Mouse (Mus musculus) embryonic facial prominence, embryonic 10.5 days (tissue): ENCODE data around the gene Spryd4. TPM values are rescaled to one million over a fixed set of nuclear protein-coding genes. Genes with fewer than 3 reads are reported as not detected.
"Not testable (repeated sequence)": the region's sequence is repeated elsewhere in the genome, so short reads cannot be mapped to it uniquely, and the experiment has no call there.

ENCODE experiments used
- DNase-seq: peaks from one replicate; pipeline ENCODE4 v3.0.0-alpha.2; 2017; ENCODE audit warnings: low spot score
- H3K27ac ChIP-seq: fragments of 300-500 bp; sonication (generic); replicated peaks from 2 replicates; pipeline ENCODE4 v1.5.1; 2016; ENCODE audit warnings: mild to moderate bottlenecking
- H3K27me3 ChIP-seq: fragments of 300-500 bp; sonication (generic); replicated peaks from 2 replicates; pipeline ENCODE4 v1.6.1; 2016; ENCODE audit warnings: low read depth, mild to moderate bottlenecking; ENCODE audit not compliant: poor library complexity, severe bottlenecking
- H3K36me3 ChIP-seq: fragments of 300-500 bp; sonication (generic); replicated peaks from 2 replicates; pipeline ENCODE4 v1.6.1; 2016; ENCODE audit warnings: mild to moderate bottlenecking, moderate library complexity
- H3K4me1 ChIP-seq: fragments of 300-500 bp; sonication (generic); 2 replicates; pipeline ENCODE4 v1.6.1; 2016
- H3K4me3 ChIP-seq: fragments of 300-500 bp; sonication (generic); 2 replicates; pipeline ENCODE4 v1.5.1; 2016; ENCODE audit warnings: mild to moderate bottlenecking, moderate library complexity
- H3K9me3 ChIP-seq: fragments of 300-500 bp; sonication (generic); 2 replicates; pipeline ENCODE4 v1.6.1; 2016; ENCODE audit warnings: mild to moderate bottlenecking
- WGBS: fragments of 180-500 bp; shearing (Covaris S2); methylation state at CpG from one replicate; pipeline ENCODE4 v1.1.7; 2016; 5-methylcytosine and 5-hydroxymethylcytosine counted together
- polyA plus RNA-seq: library from polyadenylated mRNA; unstranded; fragments of >200 nt; fragmentation: Nextera tagmentation; extraction: Ambion mirVana; gene quantifications from 2 replicates; pipeline ENCODE4 v1.2.1, GENCODE M21; 2016

Spryd4 gene
- polyA plus RNA-seq, 1 experiment from 2014 or later = 31.8 TPM

DNA sequence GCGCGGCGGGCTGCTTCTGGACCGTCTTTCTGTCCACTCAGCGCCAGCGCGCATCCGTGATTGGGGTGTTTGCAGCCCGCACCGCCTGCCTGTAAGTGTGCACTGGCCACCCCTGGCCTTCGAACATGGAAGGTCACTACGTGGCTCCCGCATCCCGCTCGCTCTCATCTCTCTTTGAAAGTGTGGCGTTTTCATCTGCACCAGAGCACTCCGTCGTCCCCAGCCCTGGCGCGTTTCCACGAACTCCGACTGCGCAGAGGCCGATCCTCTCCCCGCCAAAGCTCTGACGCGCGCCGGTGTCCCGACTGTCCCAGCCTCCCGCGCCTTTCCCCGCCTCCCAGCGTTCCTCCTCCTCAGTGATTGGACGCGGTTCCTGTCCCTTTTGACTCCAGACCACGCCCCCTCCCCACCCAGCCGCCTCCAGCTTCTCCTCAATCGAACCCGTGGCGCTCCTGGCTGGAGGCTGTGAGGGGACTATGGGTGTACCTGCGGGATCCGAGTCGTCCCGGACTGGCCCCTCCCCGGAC is 17.5 kb downstream of the Spryd4 start, which contains the start of gene Gls2:
Gene Gls2, plus strand, starts transcription at position 434 of the 527 bp plus-strand sequence.
- H3K27ac ChIP-seq = peak within 1 kb of the TSS; percentile 82
- peak; percentile 99 for DNase-seq
- H3K27me3 ChIP-seq = peaks cover 42% of the 10 kb centered on the region
- H3K4me1 ChIP-seq = peaks cover 16% of the 10 kb centered on the region
- H3K36me3 ChIP-seq = no peaks in the 10 kb centered on the region
- under 1% methylated on average over 46 of the region's 46 CpGs for WGBS
- no peaks in the 10 kb centered on the region for H3K9me3 ChIP-seq
- peak within 1 kb of the TSS; percentile 82 for H3K4me3 ChIP-seq

DNA sequence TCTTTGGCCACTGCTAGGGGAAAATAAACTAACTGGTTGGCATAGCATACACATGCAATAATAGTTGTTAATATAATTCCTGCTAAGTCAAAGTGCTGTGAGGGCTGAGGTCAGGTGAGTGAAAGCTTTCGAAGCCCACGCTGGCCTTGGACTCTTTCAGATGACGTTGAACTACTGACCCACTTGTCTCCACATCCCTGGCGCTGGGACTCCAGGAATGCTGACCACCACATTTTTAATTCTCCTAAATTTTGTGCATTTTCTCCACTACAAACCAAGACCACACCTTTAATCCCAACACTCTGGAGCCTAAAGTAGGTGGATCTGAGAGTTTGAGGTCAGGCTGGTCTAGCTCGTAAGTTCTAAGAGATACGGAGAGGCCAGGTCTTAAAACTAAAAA is 18.5 kb downstream of the Spryd4 start:
- no peak for DNase-seq
- 90% methylated on average over 6 of the region's 6 CpGs for WGBS
- H3K4me3 ChIP-seq = no peak overlapping the region; the same call in 1 of the 2 replicates

GRCm38 (mm10) chr10:128192030-128192766 is 19.4 kb downstream of the Spryd4 start:
- not testable (repeated sequence) for H3K4me3 ChIP-seq, H3K36me3 ChIP-seq, H3K27ac ChIP-seq, DNase-seq, H3K9me3 ChIP-seq
- 94% methylated on average over 3 of the region's 3 CpGs for WGBS
- Histone ChIP-seq H3K4me1 (peaks cover 16% of the 10 kb centered on the region), H3K27me3 (peaks cover 36% of the 10 kb centered on the region)

More for the DNA sequence above, 18.5 kb downstream of the Spryd4 start:
- no peaks in the 10 kb centered on the region for H3K36me3 ChIP-seq
- peaks cover 16% of the 10 kb centered on the region for H3K4me1 ChIP-seq
- H3K27ac ChIP-seq = no peak overlapping the region
- no peaks in the 10 kb centered on the region for H3K9me3 ChIP-seq
- peaks cover 37% of the 10 kb centered on the region for H3K27me3 ChIP-seq

DNA sequence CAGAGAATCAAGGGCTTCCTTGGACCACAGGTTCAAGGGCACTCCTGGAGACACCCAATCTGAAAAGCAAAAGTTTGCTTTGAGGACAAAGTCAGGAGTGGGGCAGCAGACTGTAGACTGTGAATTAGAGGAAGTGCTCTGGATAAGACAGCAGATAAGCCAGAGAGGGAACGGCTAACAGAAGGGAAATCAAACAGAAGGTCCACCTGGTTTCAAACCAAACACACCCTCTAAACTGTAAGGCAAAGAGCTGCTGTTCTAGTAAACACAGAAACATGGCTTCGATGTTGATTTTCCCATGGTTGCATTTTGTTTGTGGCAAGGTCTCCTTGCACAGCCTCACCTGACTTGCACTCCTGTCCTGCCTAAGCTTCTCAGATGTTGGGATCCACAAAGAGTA is 20.1 kb downstream of the Spryd4 start:
- no peaks in the 10 kb centered on the region for H3K36me3 ChIP-seq
- no peaks in the 10 kb centered on the region for H3K9me3 ChIP-seq
- no peak overlapping the region for H3K27ac ChIP-seq
- WGBS = 78% methylated on average over 2 of the region's 2 CpGs
- peaks cover 16% of the 10 kb centered on the region for H3K4me1 ChIP-seq
- H3K4me3 ChIP-seq = no peak overlapping the region
- no peak for DNase-seq
- peaks cover 29% of the 10 kb centered on the region for H3K27me3 ChIP-seq

DNA sequence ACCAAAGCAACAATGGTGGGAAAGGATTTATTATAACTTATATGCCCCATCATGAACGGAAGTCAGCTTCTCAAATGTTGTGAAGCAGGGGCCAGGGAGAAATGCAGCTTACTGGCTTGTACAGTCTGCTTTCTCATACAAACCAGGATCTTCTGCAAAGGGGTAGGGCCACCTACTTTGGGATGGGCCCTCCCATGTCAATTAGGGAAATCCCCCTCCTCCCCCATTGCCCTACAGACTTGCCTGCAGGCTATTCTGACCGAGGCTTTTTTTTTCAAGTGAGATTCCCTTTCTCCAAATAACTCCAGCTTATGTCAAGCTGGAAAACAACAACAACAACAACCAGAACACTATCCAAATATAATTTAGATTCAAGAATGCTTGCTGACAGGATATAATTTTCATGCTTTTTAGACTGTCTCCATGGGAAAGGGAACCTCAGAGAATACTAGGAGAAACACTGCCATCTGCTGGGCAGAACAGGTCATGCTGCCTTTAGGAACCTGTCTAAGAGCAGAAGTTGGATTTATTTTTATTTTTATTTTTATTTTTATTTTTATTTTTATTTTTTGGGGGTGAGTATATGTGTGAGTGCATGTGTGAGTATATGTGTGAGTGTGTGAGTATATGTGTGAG is 23.2 kb downstream of the Spryd4 start:
- H3K4me3 ChIP-seq = no peak overlapping the region
- no peak overlapping the region for H3K27ac ChIP-seq
- H3K9me3 ChIP-seq = no peaks in the 10 kb centered on the region
- WGBS = 51% methylated on average over 2 of the region's 2 CpGs
- no peaks in the 10 kb centered on the region for H3K4me1 ChIP-seq
- no peaks in the 10 kb centered on the region for H3K36me3 ChIP-seq
- H3K27me3 ChIP-seq = peaks cover 6% of the 10 kb centered on the region
- peak; percentile 72 for DNase-seq

DNA sequence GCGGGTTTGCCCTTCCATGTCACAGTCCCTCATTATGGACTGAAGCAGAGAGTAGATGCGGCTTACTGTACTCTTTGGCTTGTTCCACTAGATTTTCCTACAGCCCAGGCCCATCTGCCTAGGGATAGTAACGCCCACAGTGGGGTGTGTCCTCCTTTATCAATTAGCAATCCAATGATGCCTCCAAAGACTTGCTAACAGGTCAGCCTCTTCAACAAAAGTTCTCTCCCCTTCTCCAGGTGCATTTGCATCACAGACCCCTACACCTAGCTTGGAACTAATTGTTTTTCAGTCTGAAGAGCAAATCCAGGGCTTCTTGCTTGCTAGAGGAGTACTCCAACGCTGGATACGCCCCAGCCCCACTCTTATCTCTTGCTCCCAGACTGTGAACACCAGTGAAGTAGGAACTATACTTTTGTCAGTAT is 24.4 kb downstream of the Spryd4 start:
- Histone ChIP-seq H3K27ac (no peak overlapping the region), H3K4me3 (no peak overlapping the region), H3K36me3 (no peaks in the 10 kb centered on the region), H3K4me1 (no peaks in the 10 kb centered on the region), H3K9me3 (no peaks in the 10 kb centered on the region), H3K27me3 (no peaks in the 10 kb centered on the region)
- DNase-seq = no peak
- 65% methylated on average over 5 of the region's 5 CpGs for WGBS

- WGBS = 53% methylated on average over 2 of the region's 2 CpGs
- Histone ChIP-seq H3K4me3 (no peak overlapping the region), H3K27ac (no peak overlapping the region), H3K9me3 (no peaks in the 10 kb centered on the region), H3K36me3 (no peaks in the 10 kb centered on the region), H3K27me3 (no peaks in the 10 kb centered on the region), H3K4me1 (no peaks in the 10 kb centered on the region)
- DNase-seq = peak; percentile 90
These were observed 25.6 kb downstream of the Spryd4 start for GRCm38 (mm10) chr10:128185959-128186358.

DNA sequence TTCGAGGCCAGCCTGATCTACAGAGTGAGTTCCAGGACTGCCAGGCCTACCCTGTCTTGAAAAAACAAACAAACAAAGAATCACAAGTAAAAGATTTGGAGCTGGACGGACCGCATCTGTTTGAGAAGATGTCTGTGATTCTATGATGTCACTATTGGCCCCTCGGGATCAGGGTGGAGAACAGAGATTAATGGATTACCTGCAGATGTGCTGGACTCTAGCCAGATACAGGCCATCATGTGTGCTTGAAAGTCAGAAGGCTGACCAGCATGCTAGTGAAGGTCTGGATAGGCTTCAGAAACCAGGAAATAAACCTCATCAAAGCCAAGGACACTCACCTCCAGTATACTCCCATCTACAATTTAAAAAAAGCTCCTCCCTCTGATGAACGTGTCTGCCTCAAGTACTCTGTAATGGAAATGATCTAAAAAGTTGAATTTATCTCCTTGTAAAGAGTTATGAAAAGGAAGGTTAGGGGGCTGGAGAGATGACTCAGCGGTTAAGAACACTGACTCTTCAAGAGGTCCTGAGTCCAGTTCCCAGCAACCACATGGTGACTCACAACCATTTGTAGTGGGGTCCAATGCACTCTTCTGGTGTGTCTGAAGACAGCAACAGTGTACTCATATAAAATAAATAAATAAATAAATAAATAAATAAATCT is 26.2 kb downstream of the Spryd4 start:
- H3K36me3 ChIP-seq = no peaks in the 10 kb centered on the region
- no peak for DNase-seq
- H3K27ac ChIP-seq = no peak overlapping the region
- H3K4me3 ChIP-seq = no peak overlapping the region
- WGBS = 81% methylated on average over 6 of the region's 6 CpGs
- no peaks in the 10 kb centered on the region for H3K9me3 ChIP-seq
- peaks cover under 1% of the 10 kb centered on the region; the same call in 1 of the 2 replicates for H3K4me1 ChIP-seq
- no peaks in the 10 kb centered on the region for H3K27me3 ChIP-seq

GRCm38 (mm10) chr10:128184296-128184695 is 27.3 kb downstream of the Spryd4 start:
- 90% methylated on average over 2 of the region's 2 CpGs for WGBS
- Histone ChIP-seq H3K9me3 (no peaks in the 10 kb centered on the region), H3K4me1 (peaks cover 12% of the 10 kb centered on the region), H3K4me3 (no peak overlapping the region), H3K27me3 (no peaks in the 10 kb centered on the region), H3K27ac (no peak overlapping the region), H3K36me3 (no peaks in the 10 kb centered on the region)
- DNase-seq = no peak

DNA sequence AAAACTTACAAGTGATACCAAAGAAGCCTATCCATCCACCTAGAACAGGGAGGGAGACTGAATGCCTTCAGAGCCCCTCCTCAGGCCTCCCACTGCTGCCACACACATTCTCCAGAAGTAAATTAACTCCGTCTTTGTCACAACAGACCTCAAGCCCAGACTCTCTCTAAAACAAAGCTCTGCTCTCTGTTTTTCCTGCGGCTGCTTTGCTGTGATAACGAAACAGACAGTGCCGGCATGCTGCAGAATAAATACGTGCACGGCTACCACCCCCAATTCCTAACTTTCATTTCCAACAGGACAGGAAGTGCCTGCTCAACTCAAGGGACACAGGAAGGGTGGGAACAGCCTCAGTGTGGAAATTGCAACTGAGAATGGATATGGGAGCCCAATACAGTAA is 31.6 kb downstream of the Spryd4 start, which contains the start of gene Rbms2:
Gene Rbms2, minus strand, starts transcription at position 309 of the 400 bp plus-strand sequence.
- H3K4me3 ChIP-seq = peak within 1 kb of the TSS; percentile 41
- peak within 1 kb of the TSS; percentile 79 for H3K27ac ChIP-seq
- DNase-seq = peak; percentile 15
- no peaks in the 10 kb centered on the region for H3K9me3 ChIP-seq
- no peaks in the 10 kb centered on the region for H3K36me3 ChIP-seq
- H3K4me1 ChIP-seq = peaks cover 25% of the 10 kb centered on the region
- no peaks in the 10 kb centered on the region for H3K27me3 ChIP-seq
- WGBS = 2% methylated on average over 6 of the region's 6 CpGs

DNA sequence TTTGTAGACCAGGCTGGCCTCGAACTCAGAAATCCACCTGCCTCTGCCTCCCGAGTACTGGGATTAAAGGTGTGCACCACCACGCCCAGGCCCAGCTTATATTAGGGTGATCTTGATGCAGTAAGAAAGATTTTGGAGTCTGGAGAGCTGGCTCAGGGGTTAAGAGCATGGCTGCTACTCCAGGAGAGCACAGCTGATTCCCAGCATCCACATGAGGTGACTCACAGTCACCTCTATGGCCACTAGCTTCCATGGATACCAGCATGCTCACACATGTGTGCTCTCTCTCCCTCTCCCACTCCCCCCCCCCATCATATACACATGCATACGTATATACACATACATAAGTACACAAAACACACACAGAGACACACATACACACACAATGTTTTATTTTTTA is 34.3 kb downstream of the Spryd4 start:
- H3K9me3 ChIP-seq = no peaks in the 10 kb centered on the region
- H3K27ac ChIP-seq = no peak overlapping the region
- H3K4me1 ChIP-seq = peaks cover 42% of the 10 kb centered on the region
- 84% methylated on average over 4 of the region's 4 CpGs for WGBS
- no peaks in the 10 kb centered on the region for H3K36me3 ChIP-seq
- H3K27me3 ChIP-seq = no peaks in the 10 kb centered on the region
- DNase-seq = no peak
- H3K4me3 ChIP-seq = no peak overlapping the region

GRCm38 (mm10) chr10:128175996-128176755 is 35.4 kb downstream of the Spryd4 start:
- peaks cover 42% of the 10 kb centered on the region for H3K4me1 ChIP-seq
- peak overlapping the region; percentile 89 for H3K27ac ChIP-seq
- no peaks in the 10 kb centered on the region for H3K27me3 ChIP-seq
- WGBS = under 1% methylated on average over 17 of the region's 17 CpGs
- H3K4me3 ChIP-seq = peak overlapping the region; percentile 74
- peak; percentile 91 for DNase-seq
- H3K36me3 ChIP-seq = no peaks in the 10 kb centered on the region
- no peaks in the 10 kb centered on the region for H3K9me3 ChIP-seq
